Mouse (Mus musculus) spleen, postnatal 4 days (tissue): ENCODE data around the gene Gpc6.

Source experiments
- DNase-seq, 2 experiments: peaks; one replicate each; pipeline ENCODE4 v3.0.0; 2022; ENCODE audit warnings: low spot score in 2 of 2

Gpc6 gene

DNA sequence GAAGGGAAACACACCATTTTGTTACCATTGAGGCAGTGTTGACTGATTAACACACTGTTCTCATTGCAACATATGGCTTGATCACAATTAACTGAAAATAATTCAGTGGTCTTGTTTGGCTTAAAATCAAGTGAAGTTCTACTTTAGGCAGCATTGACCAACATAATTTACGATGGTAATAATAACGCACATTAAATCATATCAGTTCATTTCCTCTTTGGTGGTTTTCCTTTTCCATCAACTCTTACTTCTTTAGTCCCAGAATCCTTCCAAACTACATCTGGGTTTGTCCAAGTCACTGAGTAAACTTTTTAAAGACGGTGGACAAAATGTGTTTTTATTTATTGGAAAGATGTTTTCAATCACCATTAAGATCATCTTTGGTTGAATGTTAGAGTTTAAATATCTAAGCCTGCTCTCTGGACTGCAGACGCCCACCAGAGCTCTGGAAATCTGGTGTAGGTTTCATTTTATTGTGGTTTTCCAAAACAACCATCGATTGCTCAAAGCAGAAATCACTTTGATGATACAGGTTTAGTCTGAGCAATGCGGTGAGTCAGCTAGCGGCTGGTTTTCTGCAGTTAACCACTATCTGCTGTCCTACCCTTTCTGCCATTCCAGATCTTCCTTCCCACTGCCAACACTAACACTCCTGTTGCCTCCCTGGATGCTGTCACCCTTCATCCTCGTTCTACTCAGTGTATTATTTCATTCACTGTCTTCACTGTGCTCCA, 314.7 kb downstream of the Gpc6 start:
- DNase-seq: no peak

DNA sequence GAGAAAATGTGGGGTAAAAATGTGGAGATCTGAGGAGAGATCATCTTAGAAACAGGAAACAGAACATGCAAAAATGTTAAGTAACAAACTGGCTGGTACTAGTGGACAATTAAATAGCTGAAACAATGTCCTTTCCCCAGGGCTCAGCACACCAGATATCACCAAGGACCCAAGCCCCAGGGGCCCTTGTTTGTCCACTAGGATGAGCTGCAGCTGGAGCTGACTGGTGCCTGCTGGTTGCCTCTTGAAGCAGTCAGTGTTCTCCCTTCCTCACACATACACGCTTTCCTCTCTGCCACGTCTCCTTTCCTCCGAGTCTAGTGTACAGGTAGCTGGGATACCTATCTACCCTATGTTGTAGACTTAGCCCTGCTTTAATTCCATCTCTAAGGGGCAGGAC, 320.5 kb downstream of the Gpc6 start:
- no peak for DNase-seq

DNA sequence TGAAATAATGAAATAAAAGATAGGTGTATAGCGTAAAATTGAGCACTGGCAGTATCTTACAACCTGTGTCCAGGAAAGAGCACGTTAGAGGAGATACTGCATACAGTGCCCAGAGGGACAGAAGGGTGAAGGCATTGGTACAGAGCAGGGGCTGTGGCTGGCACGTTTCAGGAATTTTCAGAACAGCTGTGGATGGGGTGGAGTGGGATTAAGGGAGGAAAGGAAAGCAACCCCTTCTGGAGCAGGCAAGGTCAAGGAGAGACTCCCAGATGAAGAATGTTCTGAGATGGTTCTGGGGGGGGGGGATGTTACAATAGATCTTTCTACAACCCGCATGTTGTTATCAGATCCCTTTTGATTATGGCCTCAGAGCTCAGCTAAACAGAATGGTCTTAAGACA, 331.1 kb downstream of the Gpc6 start:
- DNase-seq: no peak

DNA sequence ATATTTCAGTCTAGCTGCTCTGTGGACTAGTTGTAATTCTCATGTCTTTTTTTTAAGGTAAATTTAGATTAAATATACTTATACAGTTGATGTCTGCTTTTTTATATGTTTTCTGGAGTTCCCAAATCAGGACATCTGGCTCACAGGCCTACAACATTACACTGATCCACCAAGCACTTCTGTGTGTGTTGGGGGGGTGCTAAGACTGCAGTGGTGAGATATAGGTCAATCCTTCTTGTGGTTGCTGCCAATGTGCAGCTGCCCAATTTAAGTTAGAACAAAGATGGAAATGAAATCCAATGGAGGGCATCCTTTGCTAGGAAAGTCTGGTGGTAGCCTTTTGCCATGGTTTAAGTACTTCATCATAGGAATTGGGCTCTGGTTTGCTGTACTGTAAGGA, 340.5 kb downstream of the Gpc6 start:
- DNase-seq: no peak

DNA sequence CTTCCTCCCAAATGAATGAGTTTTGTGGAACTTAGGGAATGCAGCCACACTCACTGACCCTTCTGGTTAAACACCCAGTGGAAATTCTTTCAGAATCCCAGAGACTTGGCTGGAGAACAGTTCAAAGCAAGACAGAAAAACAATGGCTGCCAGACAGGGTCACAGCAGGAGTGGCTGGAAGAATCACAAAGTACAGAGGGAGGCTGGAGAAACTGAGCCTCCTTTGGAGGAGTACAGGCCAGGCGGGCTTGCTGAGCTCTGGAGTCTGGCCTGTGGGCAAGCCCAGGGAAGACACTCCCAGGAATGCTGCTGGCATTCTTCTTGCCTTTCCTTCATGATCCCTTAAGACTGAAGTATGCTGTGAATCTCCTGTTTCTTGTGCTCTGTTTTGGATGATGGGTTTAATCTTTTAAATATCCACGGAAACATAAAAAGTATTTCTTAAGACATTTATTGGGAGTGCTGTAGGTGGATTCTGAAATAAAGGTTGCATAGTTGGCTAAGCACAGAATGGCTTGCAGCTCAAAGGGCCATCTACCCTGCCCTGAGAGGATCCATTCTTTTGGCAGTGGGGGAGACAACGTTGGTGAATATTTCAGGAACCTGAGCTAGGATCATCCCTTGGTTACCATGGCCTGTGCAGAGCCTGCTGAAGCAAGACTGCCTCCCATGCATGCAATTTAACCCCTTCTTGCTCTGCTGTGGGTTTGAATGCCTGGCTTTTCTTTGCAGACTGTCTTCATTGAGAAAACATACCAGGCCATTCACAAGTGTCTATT, 342.9 kb downstream of the Gpc6 start:
- no peak for DNase-seq

DNA sequence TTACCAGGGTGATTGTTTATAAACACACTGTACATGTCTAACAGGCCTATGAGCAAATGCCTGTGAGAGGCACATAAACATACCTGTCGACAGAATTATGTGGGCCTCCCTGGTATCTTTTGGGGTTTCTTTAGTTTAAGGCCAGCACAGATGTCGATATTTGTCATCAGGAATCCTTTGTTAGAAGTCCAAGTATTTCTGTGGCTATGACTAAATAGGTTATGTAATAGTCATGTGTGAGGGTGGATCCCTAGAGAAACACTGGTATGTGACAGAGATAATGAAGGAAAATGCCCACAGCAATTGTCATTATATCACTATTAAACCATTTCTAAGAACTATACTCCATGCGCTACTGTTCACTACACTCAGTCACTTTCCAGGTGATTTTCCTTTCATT, 358.5 kb downstream of the Gpc6 start:
- no peak for DNase-seq

DNA sequence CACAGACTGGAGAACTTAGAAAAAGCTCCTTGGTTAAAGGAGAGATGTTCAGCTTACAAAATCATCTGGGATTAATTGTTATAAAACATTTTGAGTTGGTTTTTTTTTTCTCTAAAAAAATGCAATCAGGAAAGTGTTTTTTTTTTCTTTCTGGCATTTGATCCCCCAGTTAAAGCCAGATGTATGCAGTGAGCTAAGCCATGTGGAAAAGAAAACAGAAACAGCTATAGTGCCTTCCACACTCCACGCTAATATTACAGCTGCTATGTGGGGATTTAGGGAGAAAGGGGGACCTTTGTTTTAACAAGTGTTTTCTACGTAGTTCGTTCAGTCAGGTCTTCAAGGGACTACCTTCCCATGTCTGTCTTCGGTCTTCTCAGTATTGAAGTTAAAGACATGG, 368.6 kb downstream of the Gpc6 start:
- no peak for DNase-seq

DNA sequence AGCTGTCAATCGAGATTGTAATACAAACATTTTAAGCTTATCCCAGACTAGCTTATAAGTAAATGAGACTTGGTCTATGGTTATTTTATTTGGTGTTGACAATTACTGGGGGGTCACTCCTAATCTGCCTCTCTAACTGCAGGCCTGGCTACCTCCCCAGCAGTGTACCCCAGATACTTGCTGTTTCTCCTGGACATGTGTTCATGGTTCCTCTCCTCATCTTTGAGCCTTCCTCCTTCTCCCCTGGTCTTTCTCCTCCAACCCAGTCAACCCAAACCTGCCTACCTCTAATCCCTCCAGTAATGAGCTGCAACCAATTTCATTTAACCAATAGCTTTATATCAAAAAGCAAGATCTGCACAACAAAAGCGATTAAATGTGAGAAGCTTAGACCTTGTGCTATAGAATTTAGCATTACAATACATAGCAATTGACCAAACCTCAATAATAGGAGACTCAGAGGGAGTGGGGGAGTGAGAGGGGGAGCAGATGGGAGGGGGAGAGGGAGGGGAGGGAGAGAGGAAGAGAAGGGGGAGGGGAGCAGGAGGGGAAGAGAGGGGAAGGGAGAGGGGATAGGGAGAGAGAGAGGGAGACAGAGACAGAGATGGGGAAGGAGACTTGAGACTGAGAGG, 371.2 kb downstream of the Gpc6 start:
- no peak for DNase-seq

DNA sequence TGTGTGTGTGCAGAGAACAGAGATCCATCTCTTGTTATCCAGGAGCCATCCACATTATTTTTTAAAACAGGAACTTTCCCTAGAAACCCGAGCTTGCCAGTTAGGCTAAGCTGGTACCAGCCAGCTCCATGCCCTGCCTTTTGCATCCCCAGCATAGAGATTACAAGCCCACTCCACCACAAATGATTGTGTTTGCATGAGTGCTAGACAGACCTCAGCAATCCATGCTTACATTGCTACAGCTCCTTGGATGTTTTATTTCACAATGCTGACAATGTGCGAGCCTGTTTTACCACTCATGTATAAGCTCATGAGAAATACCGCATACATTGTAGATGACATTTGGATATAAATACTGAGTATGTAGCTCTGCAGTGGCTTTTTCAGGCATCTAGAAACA, 375.9 kb downstream of the Gpc6 start:
- DNase-seq: no peak

DNA sequence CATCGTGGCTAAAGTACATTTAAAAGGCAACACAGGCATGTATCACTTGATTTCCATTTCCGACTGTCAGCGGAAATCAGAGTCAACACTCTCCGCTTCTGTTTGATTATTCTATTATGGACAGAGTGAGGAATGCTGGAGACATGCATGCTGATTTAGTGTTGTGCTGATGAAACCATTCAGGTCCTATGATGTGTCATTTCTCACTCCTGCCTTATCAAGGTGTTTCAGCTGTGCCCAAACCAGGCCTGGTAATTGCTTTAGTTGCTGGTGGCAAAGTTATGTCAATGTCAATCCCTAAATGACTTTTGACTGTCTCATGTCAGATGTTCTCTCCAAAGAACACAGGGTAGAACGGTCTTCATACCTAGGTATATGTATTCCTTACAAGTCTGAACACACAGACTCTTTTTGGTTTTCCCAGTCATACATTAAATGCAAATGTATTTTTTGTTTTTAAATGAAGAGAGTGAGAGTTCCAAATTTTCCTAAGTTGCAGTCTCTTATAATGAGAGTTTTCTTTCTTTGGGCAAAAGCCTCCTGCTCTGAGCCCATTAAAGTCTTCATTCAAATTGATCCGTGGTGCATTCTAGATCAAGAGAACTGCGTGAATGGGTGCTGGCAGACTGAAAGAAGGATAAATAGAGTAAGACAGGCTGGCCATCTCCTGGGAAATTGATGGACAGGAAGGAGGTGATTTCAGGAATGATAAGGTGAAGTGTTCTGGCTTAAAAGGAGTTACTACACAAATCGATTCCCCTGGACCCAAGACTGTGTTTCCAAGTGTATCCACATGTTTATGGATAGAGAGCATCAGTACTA, 379.0 kb downstream of the Gpc6 start:
- no peak for DNase-seq

DNA sequence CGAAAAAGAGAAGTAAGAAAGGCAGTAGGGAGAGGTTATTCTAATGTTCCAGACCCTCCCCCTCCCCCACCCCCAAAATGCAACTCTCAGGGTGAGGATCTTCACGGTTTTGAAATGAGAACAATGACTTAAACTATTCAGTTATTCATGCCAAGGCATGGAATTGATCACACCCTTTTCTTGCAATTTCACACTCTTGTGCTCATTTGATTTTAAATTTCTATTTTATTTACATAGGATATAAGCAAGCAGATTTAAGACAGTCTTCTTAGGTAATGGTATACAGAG, 379.6 kb downstream of the Gpc6 start:
- no peak for DNase-seq

DNA sequence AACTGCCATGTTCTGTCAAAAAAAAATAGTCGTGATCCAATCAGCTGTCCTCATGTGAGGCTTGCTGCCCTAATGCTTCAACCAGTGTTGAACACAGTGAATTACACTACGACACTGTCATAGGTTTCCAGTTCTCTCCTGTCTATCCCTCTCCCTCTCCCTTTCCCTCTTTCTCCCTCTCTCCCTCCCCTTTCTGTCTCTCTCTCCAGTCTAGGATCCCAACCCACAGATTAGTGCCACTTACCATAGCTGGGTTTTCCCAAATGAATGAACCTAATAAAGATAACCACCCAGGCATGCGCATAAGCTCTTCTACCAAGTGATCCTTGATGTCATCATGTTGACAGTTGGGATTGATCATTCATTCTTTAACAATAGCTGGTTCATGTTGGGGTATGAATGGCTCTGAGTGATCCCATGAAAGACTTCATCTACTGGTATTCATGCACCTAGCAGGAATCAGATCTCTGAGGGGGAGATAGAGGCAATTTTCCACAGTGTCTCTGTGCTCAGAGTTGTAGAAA, 384.9 kb downstream of the Gpc6 start:
- DNase-seq: no peak

DNA sequence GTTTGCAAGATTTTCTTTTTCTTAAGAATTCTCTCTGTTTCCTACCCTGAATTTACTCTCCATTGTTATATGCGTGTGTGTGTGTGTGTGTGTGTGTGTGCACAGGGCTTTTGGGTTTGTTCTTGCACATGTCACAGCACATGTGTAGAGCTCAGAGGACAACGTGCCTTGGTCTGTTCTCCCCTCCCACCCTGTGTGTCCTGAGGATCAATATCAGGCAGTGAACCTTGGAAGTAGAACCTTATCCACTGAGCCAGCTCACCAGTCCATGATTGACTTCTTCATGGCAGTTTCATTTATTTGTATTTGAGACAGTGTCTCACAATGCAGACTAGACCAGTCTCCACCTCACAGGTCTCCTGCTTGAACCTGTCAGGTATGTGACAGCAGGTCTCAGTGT, 399.1 kb downstream of the Gpc6 start:
- DNase-seq: no peak

DNA sequence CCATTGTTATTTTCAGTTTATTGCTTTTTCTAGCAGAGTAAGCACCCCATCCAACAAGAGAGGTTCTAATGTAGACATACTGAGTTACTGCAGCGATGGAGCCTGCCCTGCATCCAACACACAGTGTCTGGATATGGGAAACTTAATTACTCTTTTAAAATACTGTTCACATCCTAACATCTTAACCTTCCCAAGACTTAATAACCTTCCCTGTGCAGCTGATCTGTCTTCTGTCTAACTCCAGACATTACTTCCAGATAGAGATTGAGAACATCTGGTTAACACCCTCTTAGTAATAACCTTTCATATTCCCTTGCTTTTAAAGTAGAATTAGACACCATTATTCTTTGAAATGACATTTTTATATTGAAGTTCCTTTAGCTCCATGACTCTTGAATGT, 407.1 kb downstream of the Gpc6 start:
- no peak for DNase-seq

DNA sequence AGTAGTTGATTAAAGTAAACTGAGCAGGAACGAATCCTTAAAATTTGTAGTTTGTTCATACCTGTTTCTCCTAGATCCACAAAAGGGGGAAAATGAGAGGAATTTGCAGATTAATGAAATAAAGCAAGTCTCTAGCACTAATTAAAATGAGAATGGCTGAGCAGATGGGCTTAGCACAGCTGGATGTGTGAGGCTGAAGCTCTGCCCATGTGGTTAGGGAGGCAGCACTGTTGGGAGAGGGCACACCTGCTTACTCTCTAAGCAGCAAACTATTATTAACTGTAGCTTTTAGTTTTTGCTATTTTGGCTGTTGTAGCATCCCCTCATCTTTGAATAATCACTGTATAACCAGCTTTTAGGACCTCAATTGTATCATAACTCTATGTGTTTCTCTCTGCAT, 412.2 kb downstream of the Gpc6 start:
- DNase-seq: no peak

DNA sequence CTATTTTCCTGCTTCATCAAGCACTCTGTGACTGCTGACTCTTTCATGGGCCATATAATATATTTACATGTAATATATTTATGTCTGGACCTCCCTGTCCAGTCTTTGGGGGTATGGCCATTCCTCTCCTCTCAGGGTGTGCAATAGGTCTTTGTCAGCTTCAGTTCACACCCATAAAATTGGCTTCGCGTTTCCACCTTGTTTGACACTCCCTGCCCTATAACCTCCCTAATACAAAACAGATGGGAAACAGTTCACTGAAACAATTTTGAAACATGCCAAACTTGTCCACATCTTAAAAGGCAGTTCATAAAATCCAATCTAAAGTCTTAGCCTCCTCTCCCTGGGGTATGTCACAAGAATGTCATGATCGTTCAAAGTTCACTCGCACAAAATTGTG, 415.4 kb downstream of the Gpc6 start:
- DNase-seq: no peak

DNA sequence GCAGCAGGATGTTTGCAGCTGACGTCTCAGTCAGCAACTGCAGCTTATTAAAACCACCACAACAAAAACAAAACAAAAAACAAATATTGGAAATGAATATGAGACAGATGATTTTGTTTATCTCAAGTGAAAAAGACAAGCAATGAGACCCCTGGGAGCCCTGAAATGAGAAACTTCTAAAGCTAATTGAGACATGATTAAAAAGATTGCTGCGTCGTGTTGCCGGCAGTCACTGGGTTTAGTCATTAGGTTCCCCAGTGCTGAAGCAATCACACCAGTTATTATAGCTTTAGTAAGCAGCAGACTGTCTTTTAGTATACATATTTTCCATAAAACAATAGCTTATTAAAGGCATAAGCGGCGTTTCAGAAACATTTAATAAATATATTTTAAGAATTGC, 419.4 kb downstream of the Gpc6 start:
- no peak for DNase-seq

DNA sequence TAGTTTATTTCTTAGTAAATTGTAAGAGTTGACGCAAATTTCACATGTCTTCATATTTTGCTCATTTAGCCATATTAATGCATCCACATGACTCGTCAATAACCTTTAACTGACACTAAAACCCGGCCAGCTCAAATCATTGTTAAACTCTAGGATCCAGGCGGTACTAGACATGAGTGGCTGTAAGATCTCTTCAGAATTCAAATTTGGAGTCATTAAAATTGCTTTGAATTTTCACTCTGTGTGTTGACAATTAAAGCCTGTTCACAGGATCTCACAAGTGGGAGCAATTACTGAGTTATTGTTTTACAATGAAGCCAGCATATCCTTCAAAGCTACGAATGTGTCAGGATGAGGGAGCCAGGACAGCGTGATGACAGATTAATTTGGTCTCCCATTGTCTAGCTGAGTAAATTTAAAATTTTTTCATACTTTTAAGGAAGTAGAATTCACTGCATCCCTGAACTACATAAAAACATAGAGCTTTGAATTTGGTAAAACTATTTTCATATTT, 421.3 kb downstream of the Gpc6 start:
- DNase-seq: no peak

DNA sequence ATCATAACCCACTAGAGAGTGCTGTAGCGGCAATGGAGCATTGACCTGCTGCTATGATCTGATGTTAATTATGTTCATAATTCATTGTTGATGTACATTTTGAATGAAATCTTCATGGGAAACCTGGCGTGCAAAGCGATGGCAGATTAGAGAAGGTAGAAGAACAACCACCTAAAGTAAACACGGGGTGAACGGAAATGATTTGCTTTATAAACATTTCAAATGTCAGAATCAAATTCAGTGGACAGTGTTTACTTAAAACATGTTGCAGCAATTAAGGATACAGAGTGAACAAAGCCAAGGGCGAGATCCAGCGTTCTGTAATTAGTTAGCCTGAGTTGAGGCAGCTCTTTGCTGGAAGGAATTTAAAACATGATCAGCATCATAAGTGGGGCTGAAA, 426.2 kb downstream of the Gpc6 start:
- DNase-seq: no peak

DNA sequence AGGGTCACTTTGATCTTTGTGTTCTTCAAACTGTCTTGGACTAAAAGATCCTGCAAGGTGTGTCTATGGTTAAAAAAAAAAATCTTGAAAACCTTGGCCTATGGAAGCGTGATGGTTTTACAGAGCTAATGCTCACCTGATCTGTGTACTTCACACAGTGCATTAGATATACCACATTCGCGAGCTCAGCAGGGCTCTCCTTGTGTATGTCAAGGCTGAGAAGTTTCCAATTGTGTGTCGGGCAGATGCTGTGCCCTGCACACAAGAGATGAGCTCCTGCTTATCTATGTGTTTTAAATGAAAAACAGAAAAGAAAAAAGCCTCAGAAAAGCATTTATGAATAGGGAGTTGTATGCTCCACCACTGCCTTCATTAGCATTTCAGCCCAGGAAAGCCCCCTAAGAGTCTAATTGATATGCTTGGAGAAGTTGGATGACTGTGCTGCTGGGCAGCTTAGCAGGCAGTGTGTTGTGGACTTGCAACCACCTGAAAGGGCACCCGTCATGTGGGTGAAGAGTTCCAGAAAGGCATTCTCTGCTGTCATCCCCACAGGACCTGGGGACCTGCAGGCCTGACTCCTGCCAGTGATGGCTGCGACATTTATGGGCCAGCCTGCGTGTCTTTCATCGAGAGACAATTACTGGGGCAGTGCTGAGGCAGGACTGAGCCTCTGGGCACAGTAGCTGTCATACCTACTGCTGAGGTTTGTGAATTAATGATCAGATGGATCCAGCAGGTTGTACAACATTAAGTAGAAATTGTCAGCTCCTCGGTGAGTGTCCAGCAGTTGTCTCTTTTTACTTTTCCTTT, 436.2 kb downstream of the Gpc6 start:
- no peak for DNase-seq

DNA sequence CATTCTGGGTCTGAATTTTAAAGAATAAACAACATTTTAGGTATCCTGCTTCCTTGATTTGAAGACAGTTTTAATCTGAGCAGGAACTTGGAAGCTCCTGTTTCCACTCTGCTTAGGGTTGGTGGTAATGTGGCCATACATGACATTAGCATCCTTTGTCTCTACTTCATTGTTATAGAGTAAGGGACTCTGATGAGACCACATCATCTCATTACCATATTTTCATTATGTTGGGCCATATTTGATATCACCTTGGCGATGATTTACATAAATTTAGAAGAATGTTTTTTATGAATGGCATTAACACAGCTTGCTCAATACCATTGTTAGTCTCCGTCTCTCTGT, 436.8 kb downstream of the Gpc6 start:
- no peak for DNase-seq
